Mouse (Mus musculus): Measurements from ENCODE around the gene Mia3. TPM values are rescaled to one million over a fixed set of nuclear protein-coding genes. Genes with fewer than 3 reads are reported as not detected.
A peak's percentile ranks its signal among the peaks of the same experiment; 100 is the strongest.

Gene Mia3
- total and polyA plus RNA-seq, 3 experiments = 51.2 to 95.3 (median 80.9) TPM

- in situ Hi-C loops (cut with MboI; ENCODE audit: low pct_ligation_motif_present, low pct_unique_long_range_greater_than_20kb, low sequenced_read_pairs) (no loop called here), dilution Hi-C loops (cut with MboI; ENCODE audit: extremely low pct_ligation_motif_present, extremely low pct_unique_long_range_greater_than_20kb, low sequenced_read_pairs) (no loop called here)
- H3K27me3 ChIP-seq (replicated peaks) = no peaks in the 10 kb centered on the region
- H3K9me3 ChIP-seq (replicated peaks; ENCODE audit: low read length) = no peaks in the 10 kb centered on the region
- H3K27ac ChIP-seq (ENCODE audit: insufficient read depth, low read depth) = no peak overlapping the region
- H3K9ac ChIP-seq (ENCODE audit: insufficient read depth, low read depth) = no peak overlapping the region
- H3K4me1 ChIP-seq (ENCODE audit: control insufficient read depth in 1 of 2, insufficient read depth in 2 of 2) = no peaks in the 10 kb centered on the region
- no peak overlapping the region for H3K4me3 ChIP-seq (replicated peaks in 1 of 3; ENCODE audit: low read depth in 2 of 3, low read length in 2 of 3, poor library complexity in 1 of 3)
- no peak for TF ChIP-seq NELFE (IDR thresholded peaks at IDR 0.05; ENCODE audit: low read depth, low read length)
- no peak for TF ChIP-seq NRF1 (IDR thresholded peaks at IDR 0.05; ENCODE audit: low read depth, low read length)
- no peak for TF ChIP-seq RCOR1 (conservative IDR thresholded peaks at IDR 0.05; ENCODE audit: low read depth, low read length)
- TF ChIP-seq CTCF (conservative IDR thresholded peaks at IDR 0.05 in 1 of 2, IDR thresholded peaks at IDR 0.05 in 1 of 2; ENCODE audit: low read depth in 2 of 2, low read length in 2 of 2) = no peak
- no peak for TF ChIP-seq JUND (conservative IDR thresholded peaks at IDR 0.05; ENCODE audit: low read depth, low read length)
- TF ChIP-seq MXI1 (IDR thresholded peaks at IDR 0.05; ENCODE audit: low read depth, low read length) = no peak
- TF ChIP-seq KAT2A (IDR thresholded peaks at IDR 0.05; ENCODE audit: insufficient replicate concordance, low read length) = no peak
- TF ChIP-seq CHD2 (IDR thresholded peaks at IDR 0.05; ENCODE audit: low read length) = no peak
- no peak for TF ChIP-seq SIN3A (IDR thresholded peaks at IDR 0.05; ENCODE audit: low read length)
- no peak for TF ChIP-seq USF2 (conservative IDR thresholded peaks at IDR 0.05; ENCODE audit: low read depth, low read length)
- TF ChIP-seq POLR2A (IDR thresholded peaks at IDR 0.05; ENCODE audit: low read depth, low read length) = no peak
- TF ChIP-seq EP300 (IDR thresholded peaks at IDR 0.05; ENCODE audit: low read length) = no peak
- no peak overlapping the region for H3K4me2 ChIP-seq (ENCODE audit: insufficient read depth, low read depth, poor library complexity, severe bottlenecking)
- DNase-seq (ENCODE audit: extremely low read depth) = no peak
- H3K36me3 ChIP-seq (replicated peaks in 1 of 2; ENCODE audit: control insufficient read depth in 1 of 2, insufficient read depth in 1 of 2, low read length in 1 of 2) = peaks cover 5 to 41% of the 10 kb centered on the region in 2 experiments
- H3K79me2 ChIP-seq (replicated peaks; ENCODE audit: control insufficient read depth, extremely low read depth, insufficient read depth, poor library complexity, severe bottlenecking) = no peaks in the 10 kb centered on the region
Measured at GRCm38 (mm10) chr1:183307555-183307954, 61.8 kb downstream of the Mia3 start.

GRCm38 (mm10) chr1:183299161-183299560, 70.2 kb downstream of the Mia3 start:
- Histone ChIP-seq H3K79me2 (replicated peaks; ENCODE audit: control insufficient read depth, extremely low read depth, insufficient read depth, poor library complexity, severe bottlenecking) (peaks cover 12% of the 10 kb centered on the region), H3K4me1 (ENCODE audit: control insufficient read depth in 1 of 2, insufficient read depth in 2 of 2) (peaks cover 0 to 5% of the 10 kb centered on the region in 2 experiments; a peak in 1 of 4 replicates), H3K36me3 (replicated peaks in 1 of 2; ENCODE audit: control insufficient read depth in 1 of 2, insufficient read depth in 1 of 2, low read length in 1 of 2) (peaks cover 0 to 2% of the 10 kb centered on the region in 2 experiments), H3K27ac (ENCODE audit: insufficient read depth, low read depth) (no peak overlapping the region), H3K27me3 (replicated peaks) (no peaks in the 10 kb centered on the region), H3K9me3 (replicated peaks; ENCODE audit: low read length) (no peaks in the 10 kb centered on the region), H3K9ac (ENCODE audit: insufficient read depth, low read depth) (no peak overlapping the region), H3K4me2 (ENCODE audit: insufficient read depth, low read depth, poor library complexity, severe bottlenecking) (no peak overlapping the region), H3K4me3 (replicated peaks in 1 of 3; ENCODE audit: low read depth in 2 of 3, low read length in 2 of 3, poor library complexity in 1 of 3) (no peak overlapping the region)
- TF ChIP-seq TBP (conservative IDR thresholded peaks at IDR 0.05; ENCODE audit: low read depth, low read length) (no peak), SMC3 (IDR thresholded peaks at IDR 0.05; ENCODE audit: low read depth, low read length) (no peak), ETS1 (conservative IDR thresholded peaks at IDR 0.05; ENCODE audit: low read depth, low read length) (no peak), RCOR1 (conservative IDR thresholded peaks at IDR 0.05; ENCODE audit: low read depth, low read length) (no peak), POLR2A (IDR thresholded peaks at IDR 0.05; ENCODE audit: low read depth, low read length) (no peak), NRF1 (IDR thresholded peaks at IDR 0.05; ENCODE audit: low read depth, low read length) (no peak), MYC (IDR thresholded peaks at IDR 0.05; ENCODE audit: low read depth, low read length) (no peak), GABPA (IDR thresholded peaks at IDR 0.05; ENCODE audit: insufficient replicate concordance, low read depth, low read length) (no peak), HCFC1 (IDR thresholded peaks at IDR 0.05; ENCODE audit: low read depth, low read length) (no peak), ZC3H11A (IDR thresholded peaks at IDR 0.05; ENCODE audit: low read depth, low read length) (no peak), ZNF384 (IDR thresholded peaks at IDR 0.05; ENCODE audit: low read depth, low read length) (no peak), KAT2A (IDR thresholded peaks at IDR 0.05; ENCODE audit: insufficient replicate concordance, low read length) (no peak), MAZ (IDR thresholded peaks at IDR 0.05; ENCODE audit: low read depth, low read length) (no peak), BHLHE40 (IDR thresholded peaks at IDR 0.05; ENCODE audit: low read depth, low read length) (no peak)
- in situ Hi-C loops (cut with MboI; ENCODE audit: low pct_ligation_motif_present, low pct_unique_long_range_greater_than_20kb, low sequenced_read_pairs) (no loop called here), dilution Hi-C loops (cut with MboI; ENCODE audit: extremely low pct_ligation_motif_present, extremely low pct_unique_long_range_greater_than_20kb, low sequenced_read_pairs) (no loop called here)
- DNase-seq (ENCODE audit: extremely low read depth) = peak; percentile 98

Data from CH12.LX (cell line).